Mouse (Mus musculus) lung, postnatal 0 days (tissue): ENCODE measurements at regions not wholly inside any gene's neighbourhood (a gene's known extent, or its start where the extent isn't known, plus 50 kb on each side); places are given as distances from the start of the nearest gene placed in this dataset.

ENCODE experiments used
- CTCF ChIP-seq: IDR thresholded peaks from 2 replicates; pipeline ENCODE4 v1.5.1; 2016; ENCODE audit warnings: antibody characterized with exemption, mild to moderate bottlenecking
- EP300 ChIP-seq: IDR thresholded peaks from 2 replicates; pipeline ENCODE4 v1.6.1; 2016; ENCODE audit warnings: antibody characterized with exemption, mild to moderate bottlenecking, control low read depth

- TF ChIP-seq CTCF (no peak), EP300 (no peak)
These were observed 423.7 kb upstream of the 4930452B06Rik start for GRCm38 (mm10) chr14:9089625-9090326.
